Mouse (Mus musculus): ENCODE measurements around the gene Defb25. TPM values are rescaled to one million over a fixed set of nuclear protein-coding genes. Genes with fewer than 3 reads are reported as not detected.

Gene Defb25
- polyA plus RNA-seq, 1 experiment from 2014 or later = 0.95 TPM

DNA sequence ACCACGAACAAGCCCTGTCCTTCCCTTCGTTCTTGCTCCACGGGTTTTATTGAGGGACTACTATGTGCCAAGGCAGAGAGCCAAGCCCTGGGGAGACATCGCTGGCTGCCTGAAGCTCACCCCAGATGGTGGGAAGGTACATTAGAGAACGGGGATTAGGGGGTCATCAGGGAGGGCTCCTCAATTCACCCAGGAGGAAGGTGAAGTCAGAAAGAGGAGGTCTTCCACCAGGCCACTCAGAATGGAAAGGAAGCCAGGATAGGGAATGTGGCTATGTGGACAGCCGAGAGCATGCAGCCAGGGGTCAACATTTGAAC, 14.1 kb upstream of the Defb25 start:
- ATAC-seq (ENCODE audit: insufficient number of reproducible peaks, insufficient read depth, low FRiP score, low read depth) = no peak
- Histone ChIP-seq H3K4me1 (ENCODE audit: control insufficient read depth in 2 of 2, insufficient read depth in 2 of 2, low read length in 2 of 2) (peaks cover 35 to 37% of the 10 kb centered on the region in 2 experiments), H3K36me3 (ENCODE audit: control insufficient read depth, insufficient read depth, low read length) (no peaks in the 10 kb centered on the region), H3K4me3 (ENCODE audit: control insufficient read depth in 1 of 2, insufficient read depth in 1 of 2, low read depth in 1 of 2, low read length in 2 of 2) (no peak overlapping the region), H3K9me3 (ENCODE audit: control insufficient read depth, low read length) (no peaks in the 10 kb centered on the region), H3K27me3 (ENCODE audit: control insufficient read depth, insufficient read depth, low read length) (no peaks in the 10 kb centered on the region), H3K27ac (replicated peaks in 1 of 2; ENCODE audit: control insufficient read depth in 1 of 2, insufficient read depth in 1 of 2, low read depth in 2 of 2, low read length in 2 of 2) (peak overlapping the region; percentile 87 to 91), H3K9ac (ENCODE audit: low read length) (no peak overlapping the region), H3K4me2 (ENCODE audit: low read length) (no peak overlapping the region)
- WGBS = 68% methylated on average over 6 of the region's 6 CpGs

DNA sequence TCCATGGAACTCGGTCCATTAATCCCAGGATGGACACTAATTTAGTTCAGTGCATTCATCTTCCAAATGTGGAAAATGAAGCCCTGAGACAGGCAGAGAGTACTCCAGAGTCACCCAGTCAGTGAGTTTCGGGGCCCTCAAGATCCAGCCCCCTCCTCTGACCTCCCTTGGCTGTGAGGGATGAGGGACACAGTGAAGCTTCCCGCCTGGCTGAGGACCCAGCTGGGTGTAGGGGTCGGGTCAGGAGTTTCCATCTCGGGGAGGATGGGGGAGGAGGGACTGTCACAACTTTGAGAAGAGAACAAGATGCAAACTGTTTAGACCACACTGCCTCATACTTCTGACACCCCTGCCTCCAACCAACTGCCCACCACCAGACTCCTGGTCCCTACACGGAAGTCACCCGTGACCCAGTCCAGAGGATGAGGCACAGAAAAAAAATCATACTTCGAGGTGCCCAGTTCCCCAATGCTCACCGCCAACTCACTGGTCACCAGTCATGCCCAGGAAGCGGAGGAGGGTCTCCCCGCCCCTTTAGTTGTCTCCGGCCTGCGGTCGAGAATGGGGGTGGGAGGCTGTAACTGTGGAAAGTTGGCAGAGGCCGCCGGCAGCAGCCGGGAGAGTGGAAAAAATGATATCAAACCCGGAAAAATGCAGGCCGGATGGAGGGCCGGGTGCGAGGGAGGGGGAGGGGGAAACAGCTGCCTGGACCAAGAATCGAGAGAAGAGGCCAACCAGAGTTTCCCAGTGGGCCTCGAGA, 13.6 kb upstream of the Defb25 start:
- Histone ChIP-seq H3K9me3 (ENCODE audit: control insufficient read depth, low read length) (no peaks in the 10 kb centered on the region), H3K36me3 (ENCODE audit: control insufficient read depth, insufficient read depth, low read length) (0 out of 2 replicates have a peak, but pooled peaks cover under 1% of the 10 kb centered on the region), H3K4me1 (ENCODE audit: control insufficient read depth in 2 of 2, insufficient read depth in 2 of 2, low read length in 2 of 2) (peaks cover 35 to 37% of the 10 kb centered on the region in 2 experiments), H3K27ac (replicated peaks in 1 of 2; ENCODE audit: control insufficient read depth in 1 of 2, insufficient read depth in 1 of 2, low read depth in 2 of 2, low read length in 2 of 2) (peak overlapping the region; percentile 87 to 93), H3K9ac (ENCODE audit: low read length) (no peak overlapping the region), H3K4me2 (ENCODE audit: low read length) (peak overlapping the region; percentile 19; the same call in 1 of the 2 replicates), H3K27me3 (ENCODE audit: control insufficient read depth, insufficient read depth, low read length) (no peaks in the 10 kb centered on the region), H3K4me3 (ENCODE audit: control insufficient read depth in 1 of 2, insufficient read depth in 1 of 2, low read depth in 1 of 2, low read length in 2 of 2) (no peak overlapping the region)
- peak; percentile 62 for ATAC-seq (ENCODE audit: insufficient number of reproducible peaks, insufficient read depth, low FRiP score, low read depth)
- 49% methylated on average over 23 of the region's 23 CpGs for WGBS

DNA sequence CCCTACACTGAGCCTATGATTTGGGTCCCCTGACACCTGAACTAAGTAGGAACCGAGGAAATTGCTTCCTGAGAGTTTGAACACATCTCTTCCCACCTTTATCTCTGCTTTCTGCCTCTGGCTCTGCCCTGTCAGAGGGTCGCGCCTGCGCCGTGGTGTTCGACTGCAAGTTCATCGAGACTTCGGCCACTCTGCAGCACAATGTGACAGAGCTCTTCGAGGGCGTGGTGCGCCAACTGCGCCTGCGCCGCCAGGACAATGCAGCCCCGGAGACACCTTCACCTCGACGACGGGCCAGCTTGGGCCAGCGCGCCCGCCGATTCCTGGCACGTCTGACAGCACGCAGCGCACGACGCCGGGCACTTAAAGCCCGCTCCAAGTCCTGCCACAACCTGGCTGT, 11.5 kb upstream of the Defb25 start:
- H3K27me3 ChIP-seq (ENCODE audit: control insufficient read depth, insufficient read depth, low read length) = no peaks in the 10 kb centered on the region
- ATAC-seq (ENCODE audit: insufficient number of reproducible peaks, insufficient read depth, low FRiP score, low read depth) = no peak
- peak overlapping the region in 1 of 2 experiments; percentile 87; a peak in 1 of 4 replicates for H3K27ac ChIP-seq (replicated peaks in 1 of 2; ENCODE audit: control insufficient read depth in 1 of 2, insufficient read depth in 1 of 2, low read depth in 2 of 2, low read length in 2 of 2)
- H3K36me3 ChIP-seq (ENCODE audit: control insufficient read depth, insufficient read depth, low read length) = 0 out of 2 replicates have a peak, but pooled peaks cover 4% of the 10 kb centered on the region
- H3K9me3 ChIP-seq (ENCODE audit: control insufficient read depth, low read length) = no peaks in the 10 kb centered on the region
- no peak overlapping the region for H3K9ac ChIP-seq (ENCODE audit: low read length)
- no peak overlapping the region for H3K4me3 ChIP-seq (ENCODE audit: control insufficient read depth in 1 of 2, insufficient read depth in 1 of 2, low read depth in 1 of 2, low read length in 2 of 2)
- 55% methylated on average over 29 of the region's 29 CpGs for WGBS
- peaks cover 28 to 37% of the 10 kb centered on the region in 2 experiments for H3K4me1 ChIP-seq (ENCODE audit: control insufficient read depth in 2 of 2, insufficient read depth in 2 of 2, low read length in 2 of 2)
- no peak overlapping the region for H3K4me2 ChIP-seq (ENCODE audit: low read length)

DNA sequence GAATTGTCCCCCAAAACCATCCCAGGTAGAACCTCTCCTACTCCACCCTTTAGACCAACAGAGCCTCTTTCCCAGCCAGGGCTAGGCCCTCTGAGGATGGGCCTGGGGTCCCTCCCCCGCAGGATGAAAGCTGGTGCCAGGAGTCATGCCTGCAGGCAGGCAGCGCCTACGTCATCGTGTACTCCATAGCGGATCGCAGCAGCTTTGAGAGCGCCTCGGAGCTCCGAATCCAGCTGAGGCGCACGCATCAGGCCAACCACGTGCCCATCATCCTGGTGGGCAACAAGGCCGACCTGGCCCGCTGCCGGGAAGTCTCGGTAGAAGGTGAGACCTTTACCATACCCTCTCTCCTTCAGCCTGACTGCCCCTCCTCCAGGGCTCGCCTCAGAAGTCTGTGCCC, 10.5 kb upstream of the Defb25 start:
- Histone ChIP-seq H3K9me3 (ENCODE audit: control insufficient read depth, low read length) (no peaks in the 10 kb centered on the region), H3K27me3 (ENCODE audit: control insufficient read depth, insufficient read depth, low read length) (peaks cover under 1% of the 10 kb centered on the region), H3K4me2 (ENCODE audit: low read length) (peak overlapping the region; percentile 61), H3K4me3 (ENCODE audit: control insufficient read depth in 1 of 2, insufficient read depth in 1 of 2, low read depth in 1 of 2, low read length in 2 of 2) (peak overlapping the region; percentile 8 to 21; a peak in 2 of 4 replicates), H3K9ac (ENCODE audit: low read length) (peak overlapping the region; percentile 58), H3K36me3 (ENCODE audit: control insufficient read depth, insufficient read depth, low read length) (0 out of 2 replicates have a peak, but pooled peaks cover 4% of the 10 kb centered on the region), H3K27ac (replicated peaks in 1 of 2; ENCODE audit: control insufficient read depth in 1 of 2, insufficient read depth in 1 of 2, low read depth in 2 of 2, low read length in 2 of 2) (peak overlapping the region; percentile 48 to 50), H3K4me1 (ENCODE audit: control insufficient read depth in 2 of 2, insufficient read depth in 2 of 2, low read length in 2 of 2) (peaks cover 25 to 31% of the 10 kb centered on the region in 2 experiments)
- peak; percentile 2; the same call in 1 of the 2 replicates for ATAC-seq (ENCODE audit: insufficient number of reproducible peaks, insufficient read depth, low FRiP score, low read depth)
- WGBS = 19% methylated on average over 17 of the region's 17 CpGs

- Histone ChIP-seq H3K9ac (ENCODE audit: low read length) (no peak overlapping the region), H3K4me3 (ENCODE audit: control insufficient read depth in 1 of 2, insufficient read depth in 1 of 2, low read depth in 1 of 2, low read length in 2 of 2) (no peak overlapping the region), H3K36me3 (ENCODE audit: control insufficient read depth, insufficient read depth, low read length) (0 out of 2 replicates have a peak, but pooled peaks cover 4% of the 10 kb centered on the region), H3K4me2 (ENCODE audit: low read length) (peak overlapping the region; percentile 79; the same call in 1 of the 2 replicates), H3K9me3 (ENCODE audit: control insufficient read depth, low read length) (no peaks in the 10 kb centered on the region), H3K27ac (replicated peaks in 1 of 2; ENCODE audit: control insufficient read depth in 1 of 2, insufficient read depth in 1 of 2, low read depth in 2 of 2, low read length in 2 of 2) (no peak overlapping the region), H3K27me3 (ENCODE audit: control insufficient read depth, insufficient read depth, low read length) (peaks cover 30% of the 10 kb centered on the region), H3K4me1 (ENCODE audit: control insufficient read depth in 2 of 2, insufficient read depth in 2 of 2, low read length in 2 of 2) (peaks cover 14 to 23% of the 10 kb centered on the region in 2 experiments)
- 63% methylated on average over 6 of the region's 6 CpGs for WGBS
- no peak for ATAC-seq (ENCODE audit: insufficient number of reproducible peaks, insufficient read depth, low FRiP score, low read depth)
Observed at GRCm38 (mm10) chr2:152629904-152630303, 7.1 kb upstream of the Defb25 start.

GRCm38 (mm10) chr2:152629239-152629638, 6.4 kb upstream of the Defb25 start:
- 64% methylated on average over 3 of the region's 3 CpGs for WGBS
- Histone ChIP-seq H3K4me1 (ENCODE audit: control insufficient read depth in 2 of 2, insufficient read depth in 2 of 2, low read length in 2 of 2) (peaks cover 9 to 23% of the 10 kb centered on the region in 2 experiments), H3K36me3 (ENCODE audit: control insufficient read depth, insufficient read depth, low read length) (0 out of 2 replicates have a peak, but pooled peaks cover 4% of the 10 kb centered on the region), H3K4me3 (ENCODE audit: control insufficient read depth in 1 of 2, insufficient read depth in 1 of 2, low read depth in 1 of 2, low read length in 2 of 2) (peak overlapping the region in 1 of 2 experiments; percentile 11; a peak in 1 of 4 replicates), H3K27me3 (ENCODE audit: control insufficient read depth, insufficient read depth, low read length) (peaks cover 30% of the 10 kb centered on the region), H3K4me2 (ENCODE audit: low read length) (peak overlapping the region; percentile 79), H3K9me3 (ENCODE audit: control insufficient read depth, low read length) (no peaks in the 10 kb centered on the region), H3K9ac (ENCODE audit: low read length) (peak overlapping the region; percentile 44; the same call in 1 of the 2 replicates), H3K27ac (replicated peaks in 1 of 2; ENCODE audit: control insufficient read depth in 1 of 2, insufficient read depth in 1 of 2, low read depth in 2 of 2, low read length in 2 of 2) (no peak overlapping the region)
- ATAC-seq (ENCODE audit: insufficient number of reproducible peaks, insufficient read depth, low FRiP score, low read depth) = no peak

DNA sequence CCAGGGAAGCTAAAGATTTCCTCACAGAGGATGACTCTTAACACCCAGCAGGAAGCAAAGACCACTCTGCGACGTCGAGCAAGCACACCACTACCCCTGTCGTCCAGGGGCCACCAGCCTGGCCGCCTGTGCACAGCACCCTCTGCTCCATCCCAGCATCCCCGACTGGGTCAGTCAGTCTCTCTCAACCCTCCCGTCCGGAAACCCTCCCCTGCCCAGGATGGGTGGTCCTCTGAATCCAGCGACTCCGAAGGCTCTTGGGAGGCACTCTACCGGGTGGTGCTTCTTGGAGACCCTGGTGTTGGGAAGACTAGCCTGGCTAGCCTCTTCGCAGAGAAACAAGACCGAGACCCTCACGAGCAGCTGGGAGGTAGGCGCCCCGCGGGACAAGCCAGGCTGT, 5.2 kb upstream of the Defb25 start:
- 41% methylated on average over 17 of the region's 17 CpGs for WGBS

More for the DNA sequence above, 5.2 kb upstream of the Defb25 start:
- 0 out of 2 replicates have a peak, but pooled peaks cover 4% of the 10 kb centered on the region for H3K36me3 ChIP-seq (ENCODE audit: control insufficient read depth, insufficient read depth, low read length)
- H3K27ac ChIP-seq (replicated peaks in 1 of 2; ENCODE audit: control insufficient read depth in 1 of 2, insufficient read depth in 1 of 2, low read depth in 2 of 2, low read length in 2 of 2) = peak overlapping the region in 1 of 2 experiments; percentile 34; a peak in 1 of 4 replicates
- peaks cover 30% of the 10 kb centered on the region for H3K27me3 ChIP-seq (ENCODE audit: control insufficient read depth, insufficient read depth, low read length)
- peaks cover 3 to 14% of the 10 kb centered on the region in 2 experiments; a peak in 3 of 4 replicates for H3K4me1 ChIP-seq (ENCODE audit: control insufficient read depth in 2 of 2, insufficient read depth in 2 of 2, low read length in 2 of 2)
- peak overlapping the region; percentile 79 for H3K4me2 ChIP-seq (ENCODE audit: low read length)
- H3K9me3 ChIP-seq (ENCODE audit: control insufficient read depth, low read length) = no peaks in the 10 kb centered on the region
- H3K4me3 ChIP-seq (ENCODE audit: control insufficient read depth in 1 of 2, insufficient read depth in 1 of 2, low read depth in 1 of 2, low read length in 2 of 2) = peak overlapping the region; percentile 48 to 53
- peak overlapping the region; percentile 77 for H3K9ac ChIP-seq (ENCODE audit: low read length)
- no peak for ATAC-seq (ENCODE audit: insufficient number of reproducible peaks, insufficient read depth, low FRiP score, low read depth)
